Mouse (Mus musculus): ENCODE results near the gene Kcnj8.

Gene Kcnj8

DNA sequence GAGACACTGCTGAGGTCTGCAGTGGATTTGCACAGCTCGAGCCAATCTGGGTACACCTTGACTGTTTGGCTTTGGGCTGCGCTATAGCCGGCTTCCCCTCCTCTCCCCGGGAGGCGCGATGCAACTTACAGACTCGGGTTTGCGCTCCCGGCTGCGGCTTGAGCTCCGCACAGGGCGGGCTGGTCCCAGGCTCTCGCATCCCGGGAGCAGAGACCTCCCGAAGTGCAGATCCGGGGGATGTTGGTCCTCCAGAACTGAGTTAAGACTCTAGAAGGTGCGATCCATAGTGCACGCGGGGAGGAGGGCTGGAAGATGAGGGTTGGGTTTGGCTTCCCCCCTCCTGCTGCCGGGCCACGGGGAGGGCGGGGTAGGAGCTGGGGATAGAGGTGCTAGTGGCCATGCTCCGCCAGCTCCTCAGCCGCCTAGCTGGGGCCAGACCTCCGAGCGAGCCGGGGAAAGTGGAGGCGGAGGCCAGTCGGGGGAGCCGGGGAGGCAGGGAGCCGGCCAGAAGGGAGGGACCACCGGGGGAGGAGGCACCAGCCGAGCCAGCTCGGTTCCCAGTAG is at the start of gene Kcnj8:
Kcnj8 (minus strand) TSS at position 560 of the 564 bp plus-strand sequence.
- no peak for DNase-seq (ENCODE audit: low read depth)

DNA sequence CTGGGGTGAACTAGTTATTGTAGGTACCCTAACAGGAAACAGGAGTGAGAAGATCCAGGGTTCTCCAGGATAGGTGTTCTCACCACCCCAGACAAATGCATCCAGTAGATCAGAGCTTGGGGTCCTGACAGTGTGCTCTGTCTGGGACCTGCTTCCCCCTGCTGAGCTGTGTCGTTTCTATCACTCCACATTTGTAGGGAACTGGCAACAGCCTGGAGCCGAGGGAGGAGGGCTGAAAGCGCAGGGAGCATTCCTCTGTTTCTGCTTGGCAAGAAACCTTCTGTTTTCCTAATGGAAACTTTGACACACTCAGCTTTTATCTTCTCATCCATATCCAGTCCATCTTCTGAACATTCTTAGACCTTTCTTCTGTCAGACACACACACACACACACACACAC is 45.2 kb upstream of the Kcnj8 start:
- DNase-seq (ENCODE audit: low read depth): no peak

DNA sequence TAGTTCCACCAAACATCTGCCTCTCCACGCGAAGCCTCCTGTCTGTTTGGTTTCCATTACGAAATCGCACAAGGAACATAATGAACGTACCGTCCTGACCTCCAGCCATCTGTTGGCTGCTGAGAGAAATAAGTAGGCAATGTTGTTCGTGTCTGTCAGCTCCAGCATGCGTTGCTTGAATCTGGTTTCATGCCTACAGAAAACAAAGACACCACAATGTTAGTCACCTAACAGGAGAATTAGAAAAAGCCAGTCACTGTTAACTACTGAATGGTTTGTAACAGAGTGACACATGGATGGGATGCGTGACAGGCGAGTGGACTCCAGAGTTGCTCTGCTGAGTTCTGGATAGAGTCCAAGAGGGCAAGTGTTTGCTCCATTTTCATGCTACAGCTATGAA is 42.9 kb upstream of the Kcnj8 start:
- no peak for DNase-seq (ENCODE audit: low read depth)

DNA sequence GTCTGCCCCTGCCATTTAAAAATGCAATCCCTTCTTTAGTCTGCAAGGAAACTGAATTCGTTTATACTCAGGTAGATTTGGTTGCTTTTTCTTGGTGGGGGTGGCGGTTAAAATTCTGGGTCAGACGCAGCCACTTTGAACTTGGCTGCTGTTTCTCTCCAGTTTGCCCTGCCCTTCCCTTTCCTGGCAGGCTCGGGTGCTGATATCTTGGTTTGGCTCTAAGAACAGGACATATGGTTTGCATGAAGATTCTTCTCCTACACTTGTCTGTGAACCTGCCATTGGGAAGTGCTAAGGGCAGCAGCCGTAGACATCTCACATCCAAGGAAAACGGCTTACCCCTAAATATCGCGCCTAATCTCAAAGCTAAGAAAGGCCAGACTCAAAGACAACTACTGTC is 41.0 kb upstream of the Kcnj8 start:
- no peak for DNase-seq (ENCODE audit: low read depth)

DNA sequence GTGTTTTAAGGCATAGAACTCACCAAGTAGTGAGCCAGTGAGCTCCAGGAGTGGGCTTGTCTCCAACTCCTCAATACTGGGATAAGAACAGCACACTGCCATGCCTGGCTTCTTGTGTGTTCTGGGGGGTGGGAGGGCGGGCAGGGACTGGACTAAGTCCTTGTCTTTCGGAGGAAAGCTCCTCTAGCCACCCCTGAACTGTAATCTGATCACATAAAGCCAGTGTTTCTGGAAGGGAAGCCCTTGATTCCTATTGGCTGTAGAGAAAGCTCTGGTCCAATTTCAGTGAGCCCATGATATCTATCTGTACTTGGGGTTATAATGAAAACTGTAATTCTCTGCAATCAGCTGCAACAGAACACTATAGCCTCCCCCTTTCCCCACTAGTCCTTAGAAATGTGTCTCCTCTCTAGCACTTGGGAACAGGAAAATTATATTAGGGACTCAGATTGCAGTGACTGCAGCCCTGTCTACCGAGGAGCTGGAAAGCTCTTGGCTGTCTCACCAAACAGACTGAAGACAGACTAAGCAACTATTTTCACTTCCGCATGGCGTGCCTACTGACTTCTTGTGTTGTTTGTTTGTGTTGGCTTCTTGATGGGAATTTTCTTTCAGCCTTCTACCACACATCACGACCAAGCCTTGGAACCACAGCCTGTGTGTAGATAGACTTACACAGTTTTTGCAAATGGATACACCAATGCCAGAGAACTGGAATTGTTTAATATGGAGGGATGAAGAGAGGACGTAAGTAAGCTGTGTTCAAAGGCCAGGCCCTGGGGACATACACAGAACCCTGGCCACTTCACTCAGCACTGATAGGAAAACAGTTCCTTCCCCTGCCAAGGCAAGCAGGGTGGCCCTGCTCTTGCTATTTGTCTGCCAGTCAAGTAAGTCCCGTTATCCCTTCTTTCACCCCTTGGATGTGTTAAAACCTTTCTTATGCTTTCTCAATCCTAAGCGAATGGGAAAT is 38.3 kb upstream of the Kcnj8 start:
- no peak for DNase-seq (ENCODE audit: low read depth)

DNA sequence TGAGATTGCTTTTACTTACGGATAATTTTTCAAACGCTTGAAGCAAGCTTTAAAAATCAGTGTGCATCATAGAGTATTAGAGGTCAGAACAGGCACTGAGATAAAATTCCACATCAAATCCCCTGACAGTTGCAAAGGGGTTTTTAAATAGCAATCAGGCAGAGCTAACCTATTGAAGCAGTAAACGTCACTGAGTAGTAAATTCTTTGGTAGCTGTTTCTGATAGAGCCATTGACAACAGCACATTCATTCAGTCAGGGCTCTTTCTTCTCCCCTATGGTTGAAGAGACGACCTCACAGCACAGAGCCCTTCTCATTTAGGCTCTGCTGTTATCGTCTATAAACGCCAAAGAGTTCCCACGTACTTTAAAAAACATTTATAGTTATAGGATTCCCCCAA is 35.7 kb upstream of the Kcnj8 start:
- DNase-seq (ENCODE audit: low read depth): no peak

DNA sequence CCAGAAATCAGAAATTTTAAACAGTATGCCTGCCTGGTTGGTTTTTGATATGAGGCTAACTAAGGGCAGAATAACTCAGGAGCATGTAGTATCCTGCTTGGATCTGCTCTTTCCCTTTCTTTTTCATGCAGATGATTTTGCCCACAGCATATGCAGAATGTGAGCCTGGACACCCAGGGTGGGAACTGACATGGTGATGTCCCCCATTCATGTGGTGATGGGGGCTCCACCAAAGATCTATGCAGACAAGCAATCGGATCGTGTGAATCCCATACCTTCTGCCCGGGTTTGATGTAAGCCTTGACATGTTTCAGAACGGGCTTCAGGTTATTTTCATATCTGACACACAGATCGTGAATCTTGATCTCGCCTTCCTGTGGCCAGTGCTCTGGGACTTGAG is 31.4 kb upstream of the Kcnj8 start:
- DNase-seq (ENCODE audit: low read depth): no peak

DNA sequence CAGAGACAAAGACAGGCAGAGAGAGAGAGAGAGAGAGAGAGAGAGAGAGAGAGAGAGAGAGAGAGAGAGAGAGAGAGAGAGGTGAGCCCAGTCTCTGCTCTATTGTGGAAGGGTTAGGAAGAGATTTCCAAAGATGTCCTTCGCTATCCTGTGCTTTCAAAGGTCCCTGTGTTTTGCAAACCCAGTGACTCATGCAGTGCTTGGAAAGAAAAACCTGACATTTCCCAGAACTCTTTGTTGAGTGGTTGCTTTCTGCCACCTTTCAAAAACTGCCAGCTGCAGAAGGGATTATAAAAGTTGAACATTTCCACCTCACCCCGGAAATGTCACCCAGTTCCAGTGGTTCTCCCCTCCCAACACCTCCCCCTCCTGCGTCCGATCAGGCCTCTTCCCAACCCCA is 7.4 kb upstream of the Kcnj8 start:
- no peak for DNase-seq (ENCODE audit: low read depth)

DNA sequence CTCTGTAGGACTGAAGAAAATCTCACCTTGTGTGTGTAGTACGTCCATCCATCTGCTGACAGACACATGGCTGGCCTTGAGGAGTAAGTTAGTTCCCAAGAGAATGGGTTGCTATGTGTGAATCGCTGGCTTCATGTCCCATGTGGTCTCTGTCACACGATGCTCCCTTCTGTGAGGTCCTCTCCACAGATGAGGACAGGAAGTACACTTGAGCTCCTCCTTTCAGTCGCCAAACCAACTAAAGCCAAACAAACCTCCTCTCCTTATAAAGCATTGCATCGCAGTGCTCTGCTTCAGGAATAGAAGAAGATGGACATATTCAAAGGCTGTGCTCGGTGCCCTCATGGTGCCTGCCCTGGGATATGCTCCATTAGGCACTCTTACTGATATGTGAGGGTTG is 6.4 kb upstream of the Kcnj8 start:
- no peak for DNase-seq (ENCODE audit: low read depth)

DNA sequence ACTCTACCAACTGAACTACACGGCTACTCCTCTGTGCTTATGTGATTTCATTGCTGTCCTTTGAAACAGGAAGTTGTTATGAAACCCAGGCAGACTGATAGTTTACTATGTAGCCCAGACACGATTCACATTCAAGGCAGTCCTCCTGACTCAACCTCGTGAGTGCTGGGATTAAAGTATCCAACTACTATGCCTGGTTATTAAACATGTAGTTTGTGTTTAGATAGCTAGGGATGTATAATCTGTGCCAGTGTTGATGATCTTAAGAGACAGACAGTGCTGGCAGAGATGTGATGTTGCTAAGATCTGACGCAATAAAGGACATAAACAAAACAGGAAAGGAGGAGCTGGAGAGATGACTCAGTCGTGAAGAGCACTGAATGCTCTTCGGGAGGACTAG is 1.5 kb upstream of the Kcnj8 start:
- no peak for DNase-seq (ENCODE audit: low read depth)

DNA sequence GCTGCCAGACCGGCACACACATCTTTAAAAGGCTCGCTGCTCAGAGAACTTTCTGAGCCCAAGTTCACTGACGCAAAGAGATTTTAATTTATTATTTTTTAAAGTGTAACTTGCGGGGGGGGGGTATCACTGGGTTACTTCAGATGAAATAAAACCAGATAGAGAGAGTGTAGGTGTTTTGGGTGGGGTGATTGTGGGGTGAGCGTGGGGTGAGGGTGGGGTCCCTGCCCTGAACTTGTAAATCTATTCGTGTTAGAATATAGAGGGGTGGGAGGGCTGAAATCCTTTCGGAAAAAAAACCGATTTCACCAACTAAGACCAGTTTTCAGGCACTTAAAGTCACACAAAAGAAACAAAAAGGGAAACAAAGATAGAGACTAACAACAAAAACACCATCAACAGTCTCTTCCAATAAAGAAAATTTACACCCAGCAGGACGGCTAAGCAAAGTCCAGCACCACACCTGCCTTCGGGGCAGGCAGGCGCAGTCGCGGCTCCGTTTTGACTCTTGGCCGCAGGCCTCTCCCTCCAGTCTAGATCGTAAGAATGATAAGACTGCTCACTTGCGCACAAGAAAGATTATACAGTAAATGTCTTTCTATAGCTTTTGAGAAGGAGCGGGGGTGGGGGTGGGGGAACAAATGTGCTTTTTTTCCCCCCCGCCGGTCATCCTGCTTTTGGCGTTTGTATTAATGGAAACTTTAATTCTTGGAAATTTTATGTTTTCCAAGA is 381 bp upstream of the Kcnj8 start:
- DNase-seq (ENCODE audit: low read depth): no peak

DNA sequence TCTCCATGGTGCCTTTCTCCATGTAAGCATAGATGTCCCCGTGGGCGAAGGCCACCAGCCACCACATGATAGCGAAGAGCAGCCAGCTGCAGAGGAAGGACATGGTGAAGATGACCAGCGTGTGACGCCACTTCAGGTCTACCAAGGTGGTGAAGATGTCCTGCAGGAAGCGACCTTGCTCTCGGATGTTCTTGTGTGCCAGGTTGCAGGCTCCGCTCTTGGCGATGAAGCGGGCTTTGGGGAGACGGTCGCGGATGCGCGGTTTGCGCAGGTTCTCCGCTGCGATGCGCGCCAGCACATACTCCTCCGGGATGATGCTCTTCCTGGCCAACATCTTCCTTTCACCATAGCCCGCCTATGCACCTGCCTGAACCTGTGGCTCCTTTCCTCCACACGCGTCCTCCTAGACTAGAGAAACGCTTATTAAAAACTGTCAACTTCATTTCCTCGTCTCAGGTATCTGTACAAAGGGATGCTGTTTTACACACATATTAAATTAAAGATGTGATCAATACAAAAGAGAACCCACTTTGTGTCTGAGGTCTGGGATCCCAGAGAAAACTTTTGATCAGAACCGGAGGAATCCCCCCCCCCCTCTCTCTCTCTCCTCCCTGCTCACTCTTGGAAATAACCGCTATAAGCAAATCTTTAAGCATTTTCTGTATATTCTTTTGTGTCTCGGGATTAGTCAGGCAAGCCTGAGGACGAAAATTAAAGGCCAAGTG is 1.2 kb downstream of the Kcnj8 start:
- DNase-seq (ENCODE audit: low read depth): no peak

DNA sequence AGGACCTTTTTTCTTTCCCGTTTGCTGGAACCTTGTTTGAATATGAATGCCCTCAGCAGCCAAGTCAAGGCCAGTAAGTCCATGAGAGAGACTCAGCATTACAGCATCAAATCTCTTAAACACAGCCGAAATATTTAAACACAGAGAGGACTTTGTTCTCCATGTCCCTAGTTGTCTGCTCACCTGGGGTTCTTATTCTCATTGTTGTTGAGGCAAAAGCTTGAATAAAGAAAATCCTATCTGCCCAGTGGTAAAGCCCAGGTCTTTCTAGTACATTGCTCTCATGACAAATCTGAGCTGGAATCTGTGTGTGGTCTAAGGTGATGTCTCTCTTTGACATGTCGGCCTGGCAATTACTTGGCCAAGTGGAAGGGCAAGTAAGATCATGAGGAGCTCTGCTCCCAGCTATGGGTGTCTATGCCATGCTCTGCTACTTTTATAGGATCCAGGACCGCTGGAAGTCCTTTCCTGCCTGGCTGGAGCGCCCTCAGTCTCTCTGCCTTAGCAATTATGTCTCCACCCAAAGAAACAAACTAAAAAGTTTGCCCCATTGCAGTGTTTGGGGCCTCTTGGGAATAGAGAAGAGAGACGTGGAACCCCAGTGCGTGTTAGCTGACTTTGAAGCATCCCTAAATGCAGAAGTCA is 2.6 kb downstream of the Kcnj8 start:
- DNase-seq (ENCODE audit: low read depth): no peak

DNA sequence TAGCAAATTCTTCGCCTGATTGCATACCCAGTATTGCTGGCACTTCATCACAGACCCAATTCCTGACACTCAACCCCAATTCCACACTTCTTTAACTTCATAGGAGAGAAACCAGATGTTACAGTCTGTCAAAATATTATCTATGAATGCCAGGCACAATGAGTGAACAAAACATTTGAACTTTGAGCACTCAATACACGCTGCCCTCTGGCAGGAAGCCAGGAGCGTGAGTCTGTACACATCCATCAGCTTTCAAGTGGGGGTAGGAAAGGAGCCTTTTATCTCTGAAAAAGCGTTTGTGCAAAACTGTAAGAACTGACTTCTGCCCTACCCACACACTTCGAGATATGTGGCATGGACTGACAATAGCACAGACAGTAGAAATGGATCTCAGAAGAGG is 4.0 kb downstream of the Kcnj8 start:
- no peak for DNase-seq (ENCODE audit: low read depth)

DNA sequence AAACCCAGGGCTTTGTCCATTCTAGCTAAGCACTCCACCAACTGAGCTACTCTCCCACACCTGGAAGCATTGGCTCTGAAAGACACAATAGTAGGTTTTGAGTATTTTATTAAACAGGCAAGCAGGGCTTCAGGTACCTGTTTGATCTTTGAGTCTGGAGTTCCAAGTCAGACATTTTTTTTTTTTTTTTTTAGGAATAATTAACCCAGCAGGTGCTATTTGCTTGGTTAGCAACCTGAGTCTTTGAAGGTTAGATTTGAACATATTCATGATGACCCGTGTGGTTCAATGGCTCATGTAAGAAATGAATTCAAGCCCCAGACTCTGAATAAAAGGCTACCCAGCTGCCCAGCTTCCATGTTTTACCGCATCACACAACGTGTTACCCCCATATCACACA is 6.7 kb downstream of the Kcnj8 start:
- DNase-seq (ENCODE audit: low read depth): no peak

DNA sequence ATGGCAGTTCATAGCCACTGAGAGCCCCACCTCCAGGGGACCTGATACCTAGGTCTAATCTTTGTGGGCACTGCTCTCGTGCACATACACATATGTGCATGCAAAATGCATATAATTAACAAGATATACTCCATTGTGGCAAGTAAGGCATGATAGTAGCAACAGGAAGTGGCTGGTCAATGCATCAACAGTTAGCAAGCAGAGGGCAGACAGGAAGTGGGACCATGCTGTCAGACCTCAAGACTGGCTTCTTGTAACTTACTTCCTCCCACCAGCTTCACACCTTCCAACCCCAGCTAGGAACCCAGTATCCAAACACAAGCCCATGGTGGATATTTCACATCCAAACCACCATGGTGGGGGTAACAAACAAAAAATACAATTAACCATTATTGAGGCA is 10.3 kb downstream of the Kcnj8 start:
- DNase-seq (ENCODE audit: low read depth): no peak

DNA sequence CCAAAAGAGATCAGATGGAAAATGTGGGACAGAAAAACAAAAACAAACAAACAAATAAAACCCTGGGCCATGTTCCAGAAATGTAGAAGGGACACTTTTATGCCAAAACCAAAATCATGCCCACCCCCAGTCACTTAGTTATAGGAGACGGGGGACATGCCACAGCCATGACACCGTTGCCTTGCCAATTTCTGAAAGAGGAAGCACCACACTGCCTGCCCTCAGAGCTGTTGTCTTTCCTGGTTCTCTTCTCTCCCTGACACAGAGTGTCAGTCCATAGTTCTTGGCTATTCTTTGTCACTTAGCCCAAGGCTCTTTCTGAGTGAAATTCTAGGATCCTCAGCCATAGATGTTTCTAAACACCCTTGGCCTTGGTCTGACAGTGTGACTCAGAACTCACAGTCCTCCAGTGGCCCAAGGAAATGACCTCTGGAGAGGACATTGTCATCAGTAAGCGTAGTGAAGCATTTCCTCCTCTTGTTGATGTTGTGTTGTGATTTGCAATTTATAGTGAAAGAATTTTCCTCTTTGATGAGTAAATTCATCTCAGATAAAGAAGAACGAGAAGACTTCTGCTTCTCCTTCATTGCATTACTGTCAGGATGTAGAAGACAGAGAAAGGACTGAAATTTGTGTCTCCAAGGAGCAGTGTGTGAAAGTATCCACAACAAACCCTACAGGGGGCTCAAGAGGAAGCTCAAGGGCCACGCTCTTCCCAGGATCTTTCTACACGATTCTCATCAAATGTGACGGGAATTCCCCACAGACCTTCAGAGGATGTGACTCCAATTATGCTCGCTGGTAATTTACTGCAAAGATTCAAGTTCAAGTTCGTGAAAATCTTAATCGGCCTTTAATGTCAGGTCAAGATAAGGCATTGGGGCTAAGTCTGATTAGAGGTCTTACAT is 12.4 kb downstream of the Kcnj8 start:
- no peak for DNase-seq (ENCODE audit: low read depth)

DNA sequence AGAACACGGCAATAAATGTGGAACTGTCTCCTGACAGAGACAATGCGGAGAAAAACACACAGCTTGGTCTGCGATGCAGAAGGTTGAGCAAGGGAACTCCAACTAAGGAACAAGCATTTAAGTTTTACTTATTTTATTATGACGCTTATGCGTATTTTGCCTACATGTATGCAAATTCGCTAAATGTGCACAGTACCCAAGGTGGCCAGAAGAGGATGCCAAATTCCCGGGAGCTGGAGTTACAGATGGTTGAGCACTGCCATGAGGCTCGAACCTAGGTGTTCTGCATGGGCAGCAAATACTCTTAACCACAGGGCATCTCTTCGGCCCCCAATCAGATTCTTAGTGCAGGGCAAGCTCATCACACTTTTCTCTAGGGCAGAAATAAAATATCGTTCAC is 13.3 kb downstream of the Kcnj8 start:
- no peak for DNase-seq (ENCODE audit: low read depth)

DNA sequence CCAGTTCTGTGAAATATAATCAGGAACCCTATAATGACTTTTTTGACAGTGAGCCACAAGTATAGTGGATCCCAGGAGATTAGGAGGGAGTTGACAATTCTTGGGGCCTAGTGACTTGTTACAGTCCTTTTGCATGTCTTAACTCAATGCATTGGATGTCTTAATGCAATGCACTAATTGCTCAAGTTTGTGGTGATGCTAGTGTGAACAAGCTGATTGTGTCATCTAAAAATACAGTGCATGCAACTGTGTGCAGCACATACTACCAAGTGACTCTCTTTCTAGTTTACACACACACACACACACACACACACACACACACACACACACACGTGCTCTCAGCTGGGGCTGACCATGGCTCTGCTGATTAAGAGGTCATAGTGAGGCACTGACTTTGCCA is 15.4 kb downstream of the Kcnj8 start:
- DNase-seq (ENCODE audit: low read depth): no peak

DNA sequence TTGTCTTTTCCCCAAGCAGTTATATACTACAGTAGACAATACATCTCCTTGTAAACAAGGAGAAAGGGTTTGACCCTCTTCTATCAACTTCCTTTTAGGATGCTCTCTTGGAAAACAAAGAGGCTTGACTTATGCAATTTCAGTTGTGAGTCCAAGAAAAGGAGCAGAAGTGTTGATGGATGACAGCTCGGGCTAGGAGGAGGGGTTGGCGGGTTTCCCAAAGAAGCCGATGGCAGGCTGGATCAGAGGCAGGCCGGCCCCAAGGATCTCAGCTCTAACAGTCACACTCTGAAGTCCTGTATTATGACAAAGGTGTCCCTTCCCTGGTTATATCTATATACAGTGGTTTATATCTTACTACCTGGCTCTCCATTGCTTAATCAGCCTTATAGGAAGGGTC is 19.9 kb downstream of the Kcnj8 start:
- no peak for DNase-seq (ENCODE audit: low read depth)

DNA sequence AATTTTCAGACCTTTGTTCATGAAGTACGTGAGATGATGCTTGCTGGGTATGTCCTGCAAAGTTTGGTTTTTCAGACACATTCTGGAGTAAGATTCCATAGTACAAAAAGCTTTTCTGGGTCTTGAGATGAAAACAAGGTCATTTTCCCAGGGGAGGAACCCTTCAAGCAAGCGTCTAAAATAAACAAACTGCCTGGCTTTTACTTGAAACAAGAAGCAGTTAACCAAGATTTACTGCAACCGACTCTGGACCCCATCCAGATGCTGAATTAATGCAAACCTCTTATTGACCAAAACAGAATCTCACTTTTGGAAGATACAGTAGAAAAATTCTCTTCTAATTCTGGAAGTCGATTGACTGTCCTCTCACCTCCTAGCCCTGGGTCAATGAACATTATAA is 20.5 kb downstream of the Kcnj8 start:
- DNase-seq (ENCODE audit: low read depth): no peak
